Mouse (Mus musculus): ENCODE results near the gene Pbld2.

The Pbld2 gene

GRCm38 (mm10) chr10:63023749-63024579, at the start of gene Pbld2, which contains the start of gene Hnrnph3:
TSS of gene Pbld2 (plus strand) at chr10:63024315.
TSS of gene Hnrnph3 (minus strand) at chr10:63024217.
- DNase-seq (ENCODE audit: low spot score), result peak; percentile 97

DNA sequence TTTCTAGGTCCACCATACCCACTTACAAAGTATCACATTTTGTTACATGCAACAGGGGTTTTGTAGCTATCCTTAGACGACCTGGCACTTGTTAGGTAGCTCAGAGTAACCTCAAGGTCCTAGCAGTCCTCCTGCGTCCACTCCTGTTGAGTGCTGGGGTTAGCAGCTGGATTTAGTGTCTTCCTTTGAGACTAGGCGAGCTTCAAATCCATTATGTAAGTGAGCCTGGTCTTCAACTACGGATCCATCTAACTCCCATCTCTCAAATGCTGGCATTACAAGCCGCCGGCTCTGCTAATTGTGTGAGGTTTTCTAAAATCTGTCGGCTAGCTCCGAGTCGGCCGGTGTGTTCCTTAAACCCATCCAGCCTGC, 44.5 kb upstream of the Pbld2 start:
- DNase-seq (ENCODE audit: low spot score), result no peak

- DNase-seq (ENCODE audit: low spot score), result peak; percentile 66
Measured at GRCm38 (mm10) chr10:62980039-62980954, 43.8 kb upstream of the Pbld2 start, which contains the start of gene Rufy2. TSS of gene Rufy2 (plus strand) at chr10:62980223.

DNA sequence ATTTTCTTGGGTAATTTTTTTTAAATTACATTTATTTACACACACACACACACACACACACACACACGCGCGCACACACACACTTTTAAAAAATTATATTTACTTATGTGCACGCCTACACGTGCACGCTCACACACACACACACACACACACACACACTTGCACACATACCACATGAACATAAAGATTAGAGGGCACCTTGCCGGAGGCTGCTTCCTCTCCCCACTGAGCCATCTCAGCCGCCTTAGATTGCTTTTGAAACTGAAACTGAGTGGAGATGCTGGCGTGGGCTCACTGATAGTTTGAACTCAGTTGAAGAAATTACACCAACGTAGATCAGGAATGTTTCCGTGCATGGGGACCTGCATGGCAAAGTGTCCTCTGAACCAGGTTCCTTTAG, 40.0 kb upstream of the Pbld2 start:
- DNase-seq (ENCODE audit: low spot score), result no peak

DNA sequence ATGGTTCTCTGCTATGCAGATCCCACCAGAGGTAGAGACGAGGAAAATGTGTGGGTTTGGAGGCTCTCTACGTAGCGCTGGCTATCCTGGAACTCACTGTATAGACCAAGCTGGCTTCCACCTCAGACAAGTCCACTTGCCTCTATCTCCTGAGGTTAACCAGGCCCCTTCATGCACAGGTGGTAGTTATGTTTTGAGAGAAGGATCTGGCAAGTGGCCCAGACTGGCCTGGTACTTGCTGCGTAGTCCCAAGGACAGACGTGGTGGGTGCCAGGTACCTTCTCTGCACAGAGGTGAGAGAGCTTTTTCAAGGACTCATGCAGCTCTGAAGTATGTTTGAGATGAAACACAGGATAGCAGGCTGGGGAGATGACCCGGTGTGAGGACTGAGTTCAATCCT, 39.6 kb upstream of the Pbld2 start:
- no peak for DNase-seq (ENCODE audit: low spot score)

GRCm38 (mm10) chr10:62987341-62987740, 36.8 kb upstream of the Pbld2 start:
- DNase-seq (ENCODE audit: low spot score), result no peak

DNA sequence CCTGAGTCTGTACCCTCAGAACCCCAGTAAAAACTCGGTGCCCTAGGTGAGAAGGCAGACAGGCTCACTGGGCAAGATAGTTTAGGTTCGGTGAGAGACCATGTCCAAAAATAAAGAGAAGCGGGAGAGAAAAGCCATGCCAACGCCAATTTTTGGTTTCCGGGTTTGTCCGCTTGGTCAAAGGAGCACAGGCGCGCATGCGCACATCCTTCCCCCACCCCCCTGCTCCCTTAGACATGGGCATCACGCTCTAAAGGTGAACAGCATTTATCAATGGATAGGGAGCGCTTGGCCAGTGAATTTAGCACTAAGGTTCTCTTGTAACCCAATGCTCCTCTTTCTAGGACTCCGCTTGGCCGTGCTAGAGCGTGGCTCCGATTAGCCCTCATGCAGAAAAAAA, 33.5 kb upstream of the Pbld2 start:
- DNase-seq (ENCODE audit: low spot score), result no peak

DNA sequence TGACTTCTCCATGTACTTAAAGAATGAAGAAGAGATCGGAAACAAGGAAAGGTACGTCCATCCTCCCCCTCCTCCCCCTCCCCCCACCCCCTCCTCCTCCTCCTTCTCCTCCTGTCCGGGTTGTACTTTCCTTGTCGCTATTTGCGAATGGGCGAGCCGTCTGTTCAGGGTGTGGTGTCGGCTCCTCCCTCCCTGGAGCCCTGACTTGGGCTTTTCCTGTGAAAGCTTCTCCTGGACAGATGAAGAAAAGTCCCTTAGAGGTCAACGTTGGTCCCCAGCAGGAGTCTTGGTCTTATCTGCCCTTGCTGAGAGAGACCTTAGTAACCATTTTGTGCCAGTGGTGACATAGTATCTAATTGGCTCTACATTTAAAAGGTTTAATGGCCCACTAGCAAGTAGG, 30.1 kb upstream of the Pbld2 start:
- no peak for DNase-seq (ENCODE audit: low spot score)

GRCm38 (mm10) chr10:63000584-63000983, 23.5 kb upstream of the Pbld2 start:
- no peak for DNase-seq (ENCODE audit: low spot score)

- DNase-seq (ENCODE audit: low spot score), result no peak
Measured at GRCm38 (mm10) chr10:63003252-63003651, 20.9 kb upstream of the Pbld2 start.

DNA sequence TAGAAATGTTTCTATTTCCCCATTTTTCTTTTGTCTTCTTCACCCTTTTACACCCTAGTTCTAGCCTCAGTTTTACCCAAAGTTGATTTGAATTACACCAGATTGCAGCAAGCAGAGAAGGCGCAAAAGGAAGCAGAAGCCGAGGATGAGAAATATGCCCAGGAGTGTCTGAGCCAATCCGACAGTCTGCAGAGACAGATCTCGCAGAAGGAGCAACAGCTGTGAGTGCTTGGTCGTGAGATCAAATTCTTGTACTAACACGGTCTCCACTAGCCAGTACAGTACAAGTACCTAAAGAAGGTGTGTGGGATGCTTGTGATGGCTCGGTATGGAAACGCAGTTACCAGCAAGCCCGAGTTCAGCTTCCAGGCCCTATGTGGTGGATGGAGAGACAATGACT, 19.6 kb upstream of the Pbld2 start:
- DNase-seq (ENCODE audit: low spot score), result no peak

DNA sequence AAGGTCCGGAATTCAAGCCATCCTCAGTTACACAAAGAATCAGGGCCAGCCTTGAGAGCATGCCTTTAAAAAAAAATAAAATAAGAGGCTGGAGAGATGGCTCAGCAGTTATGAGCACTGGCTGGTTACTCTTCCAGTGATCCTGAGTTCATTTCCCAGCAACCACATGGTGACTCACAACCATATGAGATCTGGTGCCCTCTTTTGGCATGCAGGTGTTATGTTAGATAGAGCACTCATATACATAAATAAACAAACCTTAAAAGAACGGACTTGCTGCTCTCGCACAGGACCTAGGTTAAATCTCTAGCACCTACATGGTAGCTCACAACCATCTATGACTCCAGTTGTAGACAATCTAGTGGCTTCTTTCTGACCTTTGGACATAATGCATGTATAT, 15.9 kb upstream of the Pbld2 start:
- no peak for DNase-seq (ENCODE audit: low spot score)

DNA sequence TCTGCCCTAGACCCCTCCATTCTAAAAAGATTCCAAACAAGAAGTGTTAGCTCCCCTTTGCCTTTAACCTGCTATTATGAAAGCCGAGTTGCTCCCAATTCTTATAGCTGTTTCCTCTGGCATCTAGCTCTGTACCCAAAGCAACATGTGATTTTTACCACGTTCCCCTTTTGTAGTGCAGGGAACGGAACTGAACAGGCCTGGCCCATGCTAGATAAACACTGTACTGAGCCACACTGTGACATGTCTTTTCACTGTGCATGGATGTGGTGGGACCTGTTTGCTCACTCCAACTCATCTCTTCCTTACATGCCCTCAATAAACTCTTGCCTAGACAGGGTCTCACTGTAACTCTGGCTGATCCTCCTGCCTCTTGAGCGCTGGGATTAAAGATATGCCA, 13.8 kb upstream of the Pbld2 start:
- no peak for DNase-seq (ENCODE audit: low spot score)

GRCm38 (mm10) chr10:63011556-63011955, 12.6 kb upstream of the Pbld2 start:
- DNase-seq (ENCODE audit: low spot score), result no peak

GRCm38 (mm10) chr10:63013476-63013875, 10.6 kb upstream of the Pbld2 start:
- DNase-seq (ENCODE audit: low spot score), result no peak

DNA sequence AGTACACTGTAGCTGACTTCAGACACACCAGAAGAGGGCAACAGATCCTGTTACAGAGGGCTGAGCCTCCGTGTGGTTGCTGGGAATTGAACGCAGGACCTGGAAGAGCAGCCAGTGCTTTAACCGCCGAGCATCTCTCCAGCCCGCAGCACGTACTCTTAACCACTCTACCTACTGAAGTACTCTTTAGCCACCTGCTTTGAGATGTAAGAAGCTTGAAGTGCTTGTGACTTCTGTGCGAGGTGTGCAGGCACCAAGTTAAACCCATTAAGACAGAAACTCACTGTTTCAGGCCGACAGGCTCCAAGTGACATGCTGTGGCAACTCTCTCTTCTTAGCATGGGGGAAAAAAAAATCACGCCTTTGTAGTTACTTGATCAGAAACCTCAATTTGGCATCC, 9.9 kb upstream of the Pbld2 start:
- no peak for DNase-seq (ENCODE audit: low spot score)

GRCm38 (mm10) chr10:63019304-63019703, 4.8 kb upstream of the Pbld2 start:
- DNase-seq (ENCODE audit: low spot score), result peak; percentile 36

- DNase-seq (ENCODE audit: low spot score), result peak; percentile 30
Measured at GRCm38 (mm10) chr10:63021702-63022101, 2.4 kb upstream of the Pbld2 start.

GRCm38 (mm10) chr10:63022541-63023120, 1.5 kb upstream of the Pbld2 start:
- DNase-seq (ENCODE audit: low spot score), result peak; percentile 48

DNA sequence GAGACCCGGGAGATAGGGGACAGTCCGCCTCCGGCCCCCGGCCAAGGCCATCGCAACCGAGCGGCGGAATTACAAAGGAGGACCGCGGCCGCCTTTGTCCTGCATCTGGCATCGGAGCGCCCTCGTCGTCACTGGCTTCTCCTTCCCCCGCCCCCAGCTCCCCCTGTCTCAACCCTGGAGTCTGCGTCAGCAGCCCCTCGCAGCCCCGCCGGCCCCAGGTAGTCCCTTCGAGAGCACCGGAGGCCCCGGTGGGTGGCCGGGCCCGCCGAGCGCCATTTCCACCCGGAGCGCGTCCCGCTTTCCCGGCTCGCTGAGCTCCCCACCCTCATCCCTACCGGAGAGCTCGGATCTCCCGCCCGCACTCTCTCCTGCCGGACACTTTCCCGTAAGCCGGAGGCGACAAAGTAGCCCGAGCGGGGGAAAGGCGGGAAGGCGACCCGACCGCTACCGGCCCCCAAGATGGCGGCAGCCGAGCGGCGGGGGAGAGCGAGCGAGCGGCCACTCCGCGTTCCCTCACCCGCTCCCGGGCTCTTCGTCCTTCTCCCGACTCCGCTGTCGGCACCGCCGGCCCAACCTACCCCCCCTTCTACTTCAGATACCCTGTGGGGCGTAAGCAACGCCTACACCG, 880 bp upstream of the Pbld2 start:
- DNase-seq (ENCODE audit: low spot score), result peak; percentile 70

DNA sequence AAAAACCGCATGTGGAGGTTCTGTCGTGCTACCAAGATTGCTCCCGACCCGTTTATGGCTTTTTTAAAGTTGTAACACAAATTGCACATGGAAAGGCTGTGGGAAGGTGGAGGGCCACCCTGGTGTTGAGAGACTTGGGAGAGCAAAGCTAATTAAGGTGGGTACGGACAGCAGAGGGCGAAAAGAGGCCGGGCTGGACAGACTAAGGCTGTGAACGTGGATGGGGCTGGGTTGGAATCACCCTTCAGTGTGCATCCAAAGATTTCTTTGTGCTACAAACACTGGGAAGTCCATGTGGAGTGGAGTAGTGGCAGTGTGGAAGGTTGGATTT, 430 bp downstream of the Pbld2 start:
- peak; percentile 77 for DNase-seq (ENCODE audit: low spot score)

DNA sequence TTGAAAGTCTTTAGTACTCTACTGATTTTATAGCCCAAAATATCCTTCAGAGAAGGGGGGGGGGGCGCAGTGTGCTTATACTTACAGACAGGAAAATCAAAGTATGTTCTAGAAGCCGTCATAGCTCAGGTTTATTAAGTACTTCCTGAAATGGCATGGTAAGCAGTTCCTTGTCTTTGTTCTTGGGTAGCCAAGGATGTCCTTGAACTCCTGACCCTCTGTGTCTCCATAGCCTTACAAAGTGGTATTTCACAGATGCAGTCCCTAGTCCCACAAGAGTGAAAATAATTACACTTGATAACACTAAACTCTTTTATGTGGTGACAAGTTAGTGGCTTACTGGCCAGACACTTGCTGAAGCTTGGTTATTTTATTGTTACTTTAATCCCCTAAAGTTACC, 901 bp downstream of the Pbld2 start:
- DNase-seq (ENCODE audit: low spot score), result no peak

All from adipocyte (in vitro differentiated cells).